Mouse (Mus musculus): ENCODE measurements around the gene Ltbp4.

Gene Ltbp4

DNA sequence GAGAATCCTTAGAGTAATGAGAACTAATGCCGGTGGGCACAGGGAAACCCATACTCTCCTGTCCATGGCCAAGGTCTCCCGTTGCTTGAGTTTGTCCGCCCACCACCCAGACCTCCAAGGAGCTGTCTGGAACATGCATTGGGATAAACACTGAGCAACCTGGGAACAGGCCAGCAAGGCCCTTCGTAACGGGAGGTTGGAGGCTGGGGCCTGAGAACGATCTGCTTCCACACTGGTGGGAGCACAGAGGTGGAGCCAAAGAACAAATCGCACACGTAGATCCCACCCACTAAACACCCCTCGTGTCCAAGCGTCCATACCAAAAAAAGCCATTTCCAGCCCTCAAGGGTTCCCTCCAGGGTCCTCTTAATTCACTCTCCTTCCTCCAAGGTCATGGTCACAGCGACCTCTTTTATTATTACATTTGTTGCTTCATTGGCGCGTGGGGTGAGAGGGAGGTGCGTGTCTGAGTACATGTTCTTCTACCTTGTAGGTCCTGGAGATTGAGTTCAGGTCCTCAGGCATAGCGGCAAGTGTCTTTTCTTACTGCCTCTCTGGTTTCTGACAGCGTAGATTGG lies 39.4 kb downstream of the Ltbp4 start:
- DNase-seq, result no peak

DNA sequence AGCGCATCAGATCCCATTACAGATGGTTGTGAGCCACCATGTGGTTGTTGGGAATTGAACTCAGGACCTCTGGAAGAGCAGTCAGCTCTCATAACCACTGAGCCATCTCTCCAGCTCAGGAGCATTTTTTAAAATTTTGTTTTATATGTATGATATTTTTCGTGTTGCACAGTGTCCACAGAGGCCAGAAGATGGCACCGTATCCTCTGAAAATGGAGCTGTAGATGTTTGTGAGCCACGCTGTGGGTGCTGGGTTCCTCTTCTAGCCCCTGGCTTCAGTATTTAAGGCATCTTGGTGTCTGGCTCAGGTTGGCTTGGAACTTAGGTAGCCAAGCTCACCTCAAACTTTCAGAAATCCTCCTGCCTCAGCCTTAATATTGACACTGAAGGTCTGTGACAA lies 41.0 kb downstream of the Ltbp4 start:
- DNase-seq, result no peak

GRCm38 (mm10) chr7:27295956-27296355 lies 41.5 kb downstream of the Ltbp4 start:
- DNase-seq, result peak; percentile 71

DNA sequence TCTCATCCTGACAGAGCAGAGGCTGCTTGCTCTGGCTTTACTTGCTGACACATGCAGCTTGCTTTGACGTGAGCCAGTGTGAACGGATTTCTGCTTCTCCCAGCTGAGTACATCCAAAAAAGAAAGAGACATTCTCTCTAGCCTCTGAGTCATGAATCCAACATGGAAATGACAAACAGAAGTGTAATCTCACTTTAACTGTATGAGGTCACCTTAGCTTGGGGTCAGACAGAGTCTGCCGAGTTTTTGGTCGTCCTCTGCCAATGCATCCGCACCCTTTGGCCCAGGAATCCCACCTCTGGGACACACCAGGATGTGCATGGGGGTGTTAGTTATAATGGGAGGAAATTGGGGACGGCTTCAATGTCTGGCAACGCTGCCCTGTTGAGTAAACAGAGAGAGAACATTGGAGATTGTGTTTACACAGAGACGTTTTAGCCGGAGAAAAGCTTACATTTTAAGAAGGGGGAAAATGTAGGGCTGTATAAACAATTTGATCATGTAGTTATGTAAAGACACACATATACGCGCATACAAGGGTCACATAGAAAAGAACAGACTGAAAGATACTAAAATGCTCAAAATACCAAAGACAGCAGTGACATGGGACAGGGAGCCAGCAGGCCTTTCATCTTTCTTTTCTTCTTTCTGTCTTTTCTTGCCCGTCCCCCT lies 45.6 kb downstream of the Ltbp4 start:
- DNase-seq, result peak; percentile 85

DNA sequence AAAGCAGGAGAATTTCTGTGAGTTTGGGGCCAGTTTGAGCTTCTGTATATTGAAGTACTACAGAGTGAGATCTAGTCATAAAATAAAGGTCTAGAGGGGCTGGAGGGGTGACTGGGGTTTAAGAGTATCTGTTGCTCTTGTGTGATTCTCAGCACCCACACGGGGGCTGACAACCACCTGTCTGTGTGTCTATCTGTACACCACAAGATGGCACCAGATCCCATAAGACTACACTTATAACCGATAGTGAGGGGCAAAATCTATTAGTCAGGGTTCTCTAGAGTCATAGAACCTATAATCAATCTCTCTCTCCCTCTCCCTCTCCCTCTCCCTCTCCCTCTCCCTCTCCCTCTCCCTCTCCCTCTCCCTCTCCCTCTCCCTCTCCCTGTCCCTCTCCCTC lies 46.9 kb downstream of the Ltbp4 start:
- DNase-seq, result no peak

- no peak for DNase-seq
Measured at GRCm38 (mm10) chr7:27288732-27289131, 48.8 kb downstream of the Ltbp4 start.

DNA sequence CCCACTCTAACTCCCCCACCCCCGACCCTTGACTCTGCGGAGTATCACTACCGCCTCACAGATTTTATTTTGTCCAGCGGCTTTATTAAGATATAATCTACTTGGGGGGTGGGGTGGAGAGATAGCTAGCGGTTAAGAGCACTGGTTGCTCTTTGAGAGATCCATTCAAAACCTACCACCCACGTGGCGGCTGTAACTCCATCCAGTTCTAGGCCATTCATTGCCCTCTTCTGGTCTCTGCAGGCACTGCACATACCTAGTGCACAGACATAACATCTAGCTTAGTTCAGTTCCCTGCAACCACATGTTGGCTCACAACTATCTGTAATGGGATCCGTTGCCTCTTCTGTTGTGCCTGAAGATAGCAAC lies 51.8 kb downstream of the Ltbp4 start:
- DNase-seq, result peak; percentile 86

- DNase-seq, result peak; percentile 60
Measured at GRCm38 (mm10) chr7:27284865-27285697, 52.4 kb downstream of the Ltbp4 start.

GRCm38 (mm10) chr7:27282225-27282624 lies 55.3 kb downstream of the Ltbp4 start:
- DNase-seq, result no peak

GRCm38 (mm10) chr7:27281717-27282116 lies 55.8 kb downstream of the Ltbp4 start:
- DNase-seq, result no peak

DNA sequence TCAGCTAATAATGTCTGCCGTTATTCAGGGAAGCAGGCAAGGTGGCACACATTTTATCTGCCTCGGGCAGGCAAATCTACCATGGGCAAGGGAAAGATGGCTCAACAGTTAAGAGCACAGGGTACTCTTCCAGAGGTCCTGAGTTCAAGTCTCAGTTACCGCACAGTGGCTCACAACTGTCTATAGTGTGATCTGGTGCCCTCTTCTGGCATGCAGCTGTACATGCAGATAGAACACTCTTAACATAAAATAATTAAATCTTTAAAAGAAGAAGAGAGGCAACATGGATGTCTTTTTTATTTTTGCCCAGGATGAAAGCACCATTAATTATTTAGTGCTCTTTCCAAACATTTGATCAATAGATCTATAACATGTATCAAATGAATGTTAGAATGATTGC lies 60.3 kb downstream of the Ltbp4 start:
- no peak for DNase-seq

GRCm38 (mm10) chr7:27276021-27276420 lies 61.5 kb downstream of the Ltbp4 start:
- no peak for DNase-seq

DNA sequence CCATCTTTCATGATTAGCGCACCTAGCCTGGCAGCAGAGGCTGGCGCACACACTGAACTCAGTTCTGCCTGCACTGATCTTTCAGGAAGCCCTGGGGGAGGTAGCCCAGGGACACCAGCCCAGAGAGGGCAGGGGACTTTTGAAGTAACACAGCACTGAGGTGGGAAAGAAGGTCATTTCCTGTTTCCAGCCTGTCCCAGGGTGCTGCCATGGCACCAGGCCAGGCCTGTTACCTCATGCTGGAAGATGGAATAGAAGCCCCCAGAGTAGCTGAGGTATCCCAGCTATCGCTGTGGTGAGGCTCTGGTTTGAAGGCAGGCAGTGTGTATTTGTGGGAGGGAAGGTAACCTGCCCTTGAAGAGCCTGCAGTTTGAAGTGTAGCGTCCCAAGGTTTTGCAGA lies 62.6 kb downstream of the Ltbp4 start:
- no peak for DNase-seq

GRCm38 (mm10) chr7:27273739-27274351 lies 63.6 kb downstream of the Ltbp4 start:
- DNase-seq, result peak; percentile 49

- no peak for DNase-seq
Measured at GRCm38 (mm10) chr7:27271423-27271822, 66.1 kb downstream of the Ltbp4 start.

- DNase-seq, result peak; percentile 27
Measured at GRCm38 (mm10) chr7:27266515-27267128, 70.9 kb downstream of the Ltbp4 start.

- no peak for DNase-seq
Measured at GRCm38 (mm10) chr7:27264761-27265160, 72.7 kb downstream of the Ltbp4 start.

DNA sequence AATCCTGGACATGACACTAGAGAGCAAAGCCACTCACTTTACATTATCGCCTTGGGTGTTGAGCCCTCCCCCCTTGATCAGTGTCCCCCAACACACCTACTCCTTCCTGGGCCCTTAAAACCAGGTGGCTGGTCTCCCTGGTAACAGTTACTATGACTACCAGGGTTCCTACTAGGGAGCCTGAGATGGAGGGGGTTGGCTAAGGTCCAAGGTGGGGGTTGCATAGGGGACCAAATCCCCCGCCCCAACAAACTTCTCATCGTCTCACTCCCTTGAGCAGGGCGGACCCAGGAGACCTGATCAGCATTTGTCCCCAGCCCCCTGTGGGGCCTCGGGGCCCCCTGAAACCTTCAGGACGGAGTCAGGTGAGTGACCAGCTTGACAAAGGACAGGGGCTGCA lies 75.6 kb downstream of the Ltbp4 start:
- DNase-seq, result no peak

- DNase-seq, result no peak
Measured at GRCm38 (mm10) chr7:27260856-27261255, 76.6 kb downstream of the Ltbp4 start.

DNA sequence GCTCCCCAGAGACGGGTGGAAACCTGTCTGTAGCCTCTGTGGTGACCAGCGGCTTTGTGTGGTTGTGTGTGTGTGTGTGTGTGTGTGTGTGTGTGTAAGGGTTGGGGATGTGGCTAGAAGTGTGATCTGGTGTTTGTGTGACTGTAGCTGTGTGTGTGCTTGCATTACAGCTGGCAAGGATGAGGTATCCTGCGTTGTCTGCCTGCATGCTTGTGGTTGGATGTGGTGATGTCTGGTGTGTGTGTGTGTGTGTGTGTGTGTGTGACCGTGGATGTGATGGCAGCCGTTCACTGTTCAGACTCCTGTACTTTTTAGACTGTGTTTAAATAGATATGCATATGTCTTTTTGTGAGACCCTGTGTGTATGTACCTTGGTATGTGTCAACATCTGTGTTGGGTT lies 77.7 kb downstream of the Ltbp4 start:
- DNase-seq, result no peak

DNA sequence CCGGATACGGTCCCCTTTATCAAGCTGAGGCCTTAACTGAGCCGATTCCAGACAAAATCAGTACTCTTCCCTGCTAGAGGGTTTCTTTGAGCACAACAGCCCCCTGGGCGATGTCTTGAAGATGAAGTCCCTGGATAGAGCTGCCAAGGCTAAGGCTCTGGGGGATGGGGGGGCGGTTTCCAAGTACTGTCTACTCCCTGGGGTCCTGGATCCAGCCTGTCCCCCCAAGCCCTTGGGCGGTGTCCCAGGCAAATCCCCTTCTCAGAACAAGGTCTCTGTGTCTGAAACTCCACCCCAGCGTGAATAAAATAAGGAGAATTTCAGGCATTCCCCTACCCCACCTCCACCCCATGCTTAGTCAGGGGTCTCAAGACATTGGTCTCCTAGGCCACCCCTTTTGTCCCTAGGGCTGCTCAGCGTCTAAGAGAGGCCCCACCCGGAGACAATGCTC lies 78.2 kb downstream of the Ltbp4 start:
- no peak for DNase-seq

- peak; percentile 97 for DNase-seq
Measured at GRCm38 (mm10) chr7:27258205-27258899, 79.1 kb downstream of the Ltbp4 start, which contains the start of gene Numbl. Numbl (plus strand) TSS chr7:27258433.

Data from lung, postnatal 36 days (tissue).